Mouse (Mus musculus): ENCODE measurements at regions not wholly inside any gene's neighbourhood (a gene's known extent, or its start where the extent isn't known, plus 50 kb on each side); places are given as distances from the start of the nearest gene placed in this dataset.

DNA sequence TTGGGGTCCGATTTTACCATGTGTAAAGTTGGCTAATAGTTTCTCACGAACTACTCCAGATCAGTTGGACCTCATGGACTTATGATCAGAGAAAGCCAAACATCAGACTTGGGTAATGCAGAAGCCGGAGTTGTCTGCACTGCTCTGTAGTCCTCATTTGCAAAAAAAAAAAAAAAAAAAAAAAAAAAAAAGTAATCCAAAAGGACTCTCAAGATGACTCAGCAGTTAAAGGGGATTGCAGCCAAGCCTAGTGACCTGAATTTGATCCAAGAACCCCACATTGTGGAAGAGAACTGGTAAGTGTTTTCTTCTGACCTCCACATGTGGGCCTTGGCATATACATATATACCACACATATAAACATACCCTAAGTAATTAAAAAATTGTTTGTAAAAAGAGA lies 164.6 kb upstream of the Bmp2 start:
- no peak for ATAC-seq
- H3K27me3 ChIP-seq: no peaks in the 10 kb centered on the region
- no peaks in the 10 kb centered on the region for H3K4me1 ChIP-seq
- H3K4me2 ChIP-seq: no peak overlapping the region
- no peaks in the 10 kb centered on the region for H3K9me3 ChIP-seq (replicated peaks)
- H3K36me3 ChIP-seq (ENCODE audit: poor library complexity, severe bottlenecking): no peaks in the 10 kb centered on the region
- WGBS: 90% methylated on average over 3 of the region's 3 CpGs
- no peak overlapping the region for H3K9ac ChIP-seq
- no peak overlapping the region for H3K4me3 ChIP-seq
- H3K27ac ChIP-seq: no peak overlapping the region

GRCm38 (mm10) chr2:133392298-133392697 lies 159.7 kb upstream of the Bmp2 start:
- ATAC-seq: 0 out of 2 replicates have a peak, but pooled peaks have one; percentile 41
- H3K36me3 ChIP-seq (ENCODE audit: poor library complexity, severe bottlenecking): no peaks in the 10 kb centered on the region
- no peaks in the 10 kb centered on the region for H3K9me3 ChIP-seq (replicated peaks)
- H3K27me3 ChIP-seq: no peaks in the 10 kb centered on the region
- no peak overlapping the region for H3K9ac ChIP-seq
- H3K4me3 ChIP-seq: no peak overlapping the region
- no peak overlapping the region for H3K27ac ChIP-seq
- 74% methylated on average over 9 of the region's 9 CpGs for WGBS
- no peaks in the 10 kb centered on the region for H3K4me1 ChIP-seq
- no peak overlapping the region for H3K4me2 ChIP-seq

DNA sequence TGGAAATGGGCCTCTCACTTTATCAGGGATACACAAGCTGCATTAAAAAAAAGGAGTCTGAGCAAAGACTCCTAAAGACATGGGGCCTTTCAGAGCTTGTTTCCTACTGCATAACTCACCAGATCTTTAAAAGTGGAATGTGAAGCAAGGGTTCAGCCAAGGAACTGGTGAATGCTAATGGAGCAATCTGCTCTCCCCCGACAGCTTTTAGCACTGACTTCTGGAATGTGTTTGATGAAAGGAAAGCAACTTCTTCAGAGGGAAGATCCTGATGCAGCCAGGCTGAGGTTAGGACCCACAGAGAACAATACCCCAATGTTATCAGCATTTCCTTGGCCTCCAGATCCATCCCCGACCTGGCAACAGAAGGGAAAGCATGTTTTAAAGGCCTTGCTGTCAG lies 154.4 kb upstream of the Bmp2 start:
- 34% methylated on average over 2 of the region's 2 CpGs for WGBS
- no peak for ATAC-seq
- H3K27me3 ChIP-seq: peaks cover 8% of the 10 kb centered on the region; the same call in 1 of the 2 replicates
- no peak overlapping the region for H3K4me3 ChIP-seq
- H3K9ac ChIP-seq: no peak overlapping the region
- no peaks in the 10 kb centered on the region for H3K9me3 ChIP-seq (replicated peaks)
- H3K36me3 ChIP-seq (ENCODE audit: poor library complexity, severe bottlenecking): no peaks in the 10 kb centered on the region
- no peak overlapping the region for H3K4me2 ChIP-seq
- peaks cover 15% of the 10 kb centered on the region for H3K4me1 ChIP-seq
- H3K27ac ChIP-seq: no peak overlapping the region

GRCm38 (mm10) chr2:133399059-133399690 lies 152.8 kb upstream of the Bmp2 start:
- peaks cover 14% of the 10 kb centered on the region; the same call in 1 of the 2 replicates for H3K27me3 ChIP-seq

GRCm38 (mm10) chr2:133400963-133401362 lies 151.0 kb upstream of the Bmp2 start:
- WGBS: 5% methylated on average over 3 of the region's 3 CpGs
- peaks cover 14% of the 10 kb centered on the region; the same call in 1 of the 2 replicates for H3K27me3 ChIP-seq
- ATAC-seq: peak; percentile 84
- peaks cover 15% of the 10 kb centered on the region for H3K4me1 ChIP-seq
- H3K27ac ChIP-seq: no peak overlapping the region
- H3K9me3 ChIP-seq (replicated peaks): no peaks in the 10 kb centered on the region
- H3K4me3 ChIP-seq: no peak overlapping the region
- H3K4me2 ChIP-seq: 0 out of 2 replicates have a peak overlapping the region, but pooled peaks have one; percentile 44
- no peak overlapping the region for H3K9ac ChIP-seq
- no peaks in the 10 kb centered on the region for H3K36me3 ChIP-seq (ENCODE audit: poor library complexity, severe bottlenecking)

More at GRCm38 (mm10) chr2:133399059-133399690, 152.8 kb upstream of the Bmp2 start:
- Histone ChIP-seq H3K4me2 (no peak overlapping the region), H3K4me1 (peaks cover 15% of the 10 kb centered on the region), H3K9ac (no peak overlapping the region), H3K9me3 (replicated peaks) (no peaks in the 10 kb centered on the region), H3K27ac (no peak overlapping the region), H3K4me3 (no peak overlapping the region), H3K36me3 (ENCODE audit: poor library complexity, severe bottlenecking) (no peaks in the 10 kb centered on the region)
- ATAC-seq: no peak
- WGBS: 85% methylated on average over 5 of the region's 5 CpGs

DNA sequence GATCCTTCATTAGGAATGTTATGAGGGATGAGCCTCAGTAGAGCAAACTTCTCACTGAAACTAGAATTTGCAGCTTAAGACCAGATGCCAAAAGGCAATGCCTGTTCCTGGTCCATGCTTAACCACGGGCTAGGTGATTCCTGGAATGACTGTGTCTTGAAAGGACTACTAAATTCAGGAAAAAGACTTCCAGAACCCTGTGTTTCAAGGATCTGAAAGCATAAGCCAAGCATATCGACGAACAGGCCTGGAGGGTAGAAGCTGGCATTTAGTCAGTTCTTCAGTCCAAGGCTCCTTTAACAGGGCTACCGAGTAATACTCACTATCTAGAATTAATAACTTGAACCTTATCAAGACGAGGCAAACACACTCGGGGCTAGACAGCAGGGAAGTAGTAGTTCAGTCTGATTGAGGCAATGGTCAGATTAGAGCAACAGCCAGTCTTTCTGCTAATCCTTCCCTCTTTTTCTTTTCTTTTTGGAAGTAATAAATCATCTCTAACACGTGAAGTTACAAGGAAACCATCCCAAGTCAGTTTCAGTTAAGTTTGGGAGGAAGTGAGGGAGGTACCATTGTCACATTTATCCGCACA lies 134.9 kb upstream of the Bmp2 start:
- H3K4me2 ChIP-seq: no peak overlapping the region
- H3K36me3 ChIP-seq (ENCODE audit: poor library complexity, severe bottlenecking): no peaks in the 10 kb centered on the region
- H3K9me3 ChIP-seq (replicated peaks): no peaks in the 10 kb centered on the region
- no peak overlapping the region for H3K9ac ChIP-seq
- H3K4me1 ChIP-seq: no peaks in the 10 kb centered on the region
- H3K27ac ChIP-seq: no peak overlapping the region
- no peak overlapping the region for H3K4me3 ChIP-seq
- H3K27me3 ChIP-seq: no peaks in the 10 kb centered on the region
- no peak for ATAC-seq
- 86% methylated on average over 8 of the region's 8 CpGs for WGBS

DNA sequence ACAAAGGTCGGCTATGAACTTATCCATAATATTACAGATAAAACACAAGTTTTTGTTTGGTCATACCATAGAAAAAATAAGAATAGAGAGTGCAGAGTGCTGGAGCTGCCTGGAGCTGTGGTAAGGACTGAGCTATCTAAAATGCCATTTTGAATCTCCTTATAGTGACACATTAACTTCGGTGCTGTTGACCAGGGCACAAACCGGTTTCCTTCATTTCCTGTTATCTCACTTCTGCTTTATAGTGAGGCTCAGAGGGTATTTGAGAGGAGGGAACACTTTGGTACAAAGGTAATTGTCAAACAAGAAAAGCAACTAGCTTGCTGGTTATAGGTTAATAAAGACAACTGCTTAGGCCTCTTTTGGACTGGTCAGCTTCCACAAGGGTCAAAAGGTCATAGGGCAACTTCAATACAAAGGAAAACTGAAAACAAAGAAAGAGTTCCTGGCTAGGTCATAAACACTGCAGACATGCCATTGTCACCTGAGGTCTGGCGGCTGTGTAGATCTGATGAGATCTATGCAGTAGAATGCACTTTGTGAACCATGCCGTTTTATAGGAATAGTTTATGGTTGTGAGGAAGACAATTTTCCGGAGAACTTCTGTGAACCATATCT lies 132.2 kb upstream of the Bmp2 start:
- no peak for ATAC-seq
- WGBS: 84% methylated on average over 6 of the region's 6 CpGs
- Histone ChIP-seq H3K9me3 (replicated peaks) (no peaks in the 10 kb centered on the region), H3K27ac (no peak overlapping the region), H3K4me3 (no peak overlapping the region), H3K4me1 (no peaks in the 10 kb centered on the region), H3K9ac (no peak overlapping the region), H3K36me3 (ENCODE audit: poor library complexity, severe bottlenecking) (no peaks in the 10 kb centered on the region), H3K4me2 (no peak overlapping the region), H3K27me3 (no peaks in the 10 kb centered on the region)

DNA sequence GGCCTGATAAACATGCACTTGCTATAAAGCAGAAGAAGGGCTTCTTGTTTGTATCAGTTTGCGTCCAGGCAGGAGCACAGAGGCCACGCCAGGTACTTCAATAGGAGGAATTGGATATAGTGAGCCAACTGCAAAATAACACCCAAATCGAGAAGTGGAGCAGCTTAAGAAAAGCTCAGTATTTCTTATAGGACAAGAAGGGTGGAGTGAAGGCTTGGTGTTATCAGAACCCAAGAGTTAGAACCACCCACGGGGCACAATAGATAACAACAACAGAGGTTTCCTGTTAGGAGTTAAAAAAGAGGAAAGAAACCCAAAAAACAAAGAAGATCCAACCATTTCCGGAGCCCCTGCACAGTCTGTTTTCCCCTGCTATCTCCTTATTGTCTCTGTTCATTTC lies 126.4 kb upstream of the Bmp2 start:
- Histone ChIP-seq H3K27ac (no peak overlapping the region), H3K9ac (no peak overlapping the region), H3K27me3 (no peaks in the 10 kb centered on the region), H3K9me3 (replicated peaks) (no peaks in the 10 kb centered on the region), H3K4me1 (no peaks in the 10 kb centered on the region), H3K36me3 (ENCODE audit: poor library complexity, severe bottlenecking) (no peaks in the 10 kb centered on the region), H3K4me2 (no peak overlapping the region), H3K4me3 (no peak overlapping the region)
- no peak for ATAC-seq
- 92% methylated on average over 5 of the region's 5 CpGs for WGBS

GRCm38 (mm10) chr2:133427039-133427438 lies 124.9 kb upstream of the Bmp2 start:
- H3K27ac ChIP-seq: no peak overlapping the region
- H3K4me3 ChIP-seq: no peak overlapping the region
- H3K27me3 ChIP-seq: no peaks in the 10 kb centered on the region
- H3K4me1 ChIP-seq: no peaks in the 10 kb centered on the region
- H3K9me3 ChIP-seq (replicated peaks): no peaks in the 10 kb centered on the region
- no peak overlapping the region for H3K4me2 ChIP-seq
- 25% methylated on average over 1 of the region's 1 CpGs for WGBS
- no peak for ATAC-seq
- no peaks in the 10 kb centered on the region for H3K36me3 ChIP-seq (ENCODE audit: poor library complexity, severe bottlenecking)
- no peak overlapping the region for H3K9ac ChIP-seq

DNA sequence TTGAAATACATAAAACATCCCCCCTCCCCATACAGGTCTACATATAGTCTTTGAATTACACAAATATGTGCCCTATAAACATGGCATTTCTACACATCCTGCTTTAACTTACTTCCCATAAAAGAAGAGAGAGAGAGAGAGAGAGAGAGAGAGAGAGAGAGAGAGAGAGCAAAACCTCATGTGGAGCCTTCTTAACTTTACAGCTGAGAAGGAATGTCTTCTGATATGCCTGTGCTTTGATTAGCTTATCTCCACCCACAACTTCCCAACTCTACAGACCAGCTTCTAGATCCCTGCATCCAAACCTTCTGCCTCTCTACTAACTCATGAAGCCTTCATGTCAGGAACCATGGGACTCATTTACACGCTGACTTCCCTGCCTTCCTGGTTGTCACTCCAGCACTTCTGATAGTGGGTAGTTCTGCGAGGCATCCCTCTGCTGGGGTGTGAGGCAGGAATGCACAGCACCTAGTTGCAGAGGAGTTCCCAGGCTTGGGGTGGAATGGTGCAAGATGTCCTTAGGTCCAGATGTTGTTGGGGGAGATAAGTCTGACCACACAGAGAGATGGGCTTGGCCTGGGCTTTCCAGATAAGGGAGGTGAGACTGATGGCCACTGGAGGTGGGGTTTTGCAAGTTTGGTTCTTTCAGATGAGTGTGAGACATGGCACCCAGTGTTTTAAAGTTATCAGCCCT lies 122.4 kb upstream of the Bmp2 start:
- H3K4me2 ChIP-seq: no peak overlapping the region
- 94% methylated on average over 2 of the region's 2 CpGs for whole genome bisulfite sequencing

GRCm38 (mm10) chr2:133430741-133431438 lies 121.1 kb upstream of the Bmp2 start:
- 53% methylated on average over 4 of the region's 4 CpGs for WGBS
- Histone ChIP-seq H3K9ac (no peak overlapping the region), H3K4me2 (no peak overlapping the region), H3K4me1 (no peaks in the 10 kb centered on the region), H3K27me3 (no peaks in the 10 kb centered on the region), H3K4me3 (no peak overlapping the region), H3K36me3 (ENCODE audit: poor library complexity, severe bottlenecking) (no peaks in the 10 kb centered on the region), H3K27ac (no peak overlapping the region), H3K9me3 (replicated peaks) (no peaks in the 10 kb centered on the region)
- no peak for ATAC-seq

More for the DNA sequence above, 122.4 kb upstream of the Bmp2 start:
- Histone ChIP-seq H3K27me3 (no peaks in the 10 kb centered on the region), H3K9ac (no peak overlapping the region), H3K27ac (no peak overlapping the region), H3K36me3 (ENCODE audit: poor library complexity, severe bottlenecking) (no peaks in the 10 kb centered on the region), H3K4me3 (no peak overlapping the region), H3K9me3 (replicated peaks) (no peaks in the 10 kb centered on the region), H3K4me1 (no peaks in the 10 kb centered on the region)
- ATAC-seq: no peak
